Mouse (Mus musculus): ENCODE results near the gene Caskin2. TPM values are rescaled to one million over a fixed set of nuclear protein-coding genes. Genes with fewer than 3 reads are reported as not detected.

Gene Caskin2
- polyA plus RNA-seq, 1 experiment from 2014 or later = 21.5 TPM

DNA sequence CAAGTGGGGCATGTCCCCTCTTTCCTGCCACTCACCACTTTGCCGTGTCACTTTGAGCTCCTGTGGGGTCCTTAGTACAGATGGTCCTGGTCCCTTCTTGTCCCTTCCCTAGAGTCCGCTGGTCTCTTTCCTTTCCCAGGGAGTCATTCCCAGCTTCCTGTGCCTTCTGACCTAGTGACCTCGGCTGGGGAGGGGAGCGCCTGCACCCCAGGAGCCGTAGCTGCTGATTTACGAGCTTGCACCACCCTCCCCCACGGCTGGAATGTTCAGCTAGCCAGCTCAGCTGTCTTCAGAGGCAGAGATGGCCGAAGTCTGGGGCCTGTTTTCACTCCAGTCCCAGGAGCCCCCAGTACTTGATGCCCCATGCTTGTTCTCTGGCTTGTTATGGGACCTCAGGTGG, 19.1 kb upstream of the Caskin2 start:
- no peaks in the 10 kb centered on the region for H3K27me3 ChIP-seq (ENCODE audit: insufficient read depth, low read length)
- H3K9me3 ChIP-seq (ENCODE audit: low read length) = no peaks in the 10 kb centered on the region
- peak overlapping the region; percentile 34 for H3K4me2 ChIP-seq (replicated peaks; ENCODE audit: low read depth, low read length)
- no peak overlapping the region for H3K4me3 ChIP-seq (ENCODE audit: low read length)
- WGBS = 3% methylated on average over 8 of the region's 8 CpGs
- H3K9ac ChIP-seq (replicated peaks; ENCODE audit: low read length) = peak overlapping the region; percentile 41; the same call in 1 of the 2 replicates
- H3K36me3 ChIP-seq (ENCODE audit: insufficient read depth, low read length) = no peaks in the 10 kb centered on the region
- H3K27ac ChIP-seq (ENCODE audit: low read length) = peak overlapping the region; percentile 94
- peak; percentile 57 for ATAC-seq (ENCODE audit: low FRiP score, low TSS enrichment)
- H3K4me1 ChIP-seq (ENCODE audit: insufficient read depth, low read length) = peaks cover 85% of the 10 kb centered on the region

DNA sequence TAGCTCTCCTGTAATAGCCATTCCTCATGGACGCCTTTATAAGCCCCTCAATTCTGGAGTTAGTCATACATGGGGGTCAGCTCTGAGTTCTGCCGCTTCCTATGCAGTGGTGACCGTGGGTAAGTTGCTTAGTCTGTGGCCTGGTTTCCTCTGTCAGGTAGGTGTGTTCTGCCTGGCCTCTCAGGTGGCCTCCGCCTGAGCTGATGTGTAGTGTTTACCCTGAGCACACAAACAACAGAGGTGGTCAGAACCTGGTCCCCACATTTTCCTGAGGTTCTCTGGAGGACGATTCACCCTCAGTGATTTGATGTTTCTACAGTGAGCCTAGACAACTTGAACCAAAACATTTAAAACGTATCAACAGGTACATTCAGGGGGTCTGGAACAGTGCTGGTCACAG, 18.6 kb upstream of the Caskin2 start:
- WGBS = 44% methylated on average over 6 of the region's 6 CpGs
- H3K9ac ChIP-seq (replicated peaks; ENCODE audit: low read length) = peak overlapping the region; percentile 41; the same call in 1 of the 2 replicates
- no peak overlapping the region for H3K4me3 ChIP-seq (ENCODE audit: low read length)
- peak overlapping the region; percentile 94 for H3K27ac ChIP-seq (ENCODE audit: low read length)
- no peaks in the 10 kb centered on the region for H3K36me3 ChIP-seq (ENCODE audit: insufficient read depth, low read length)
- H3K9me3 ChIP-seq (ENCODE audit: low read length) = no peaks in the 10 kb centered on the region
- H3K4me2 ChIP-seq (replicated peaks; ENCODE audit: low read depth, low read length) = peak overlapping the region; percentile 34
- peaks cover 82% of the 10 kb centered on the region for H3K4me1 ChIP-seq (ENCODE audit: insufficient read depth, low read length)
- H3K27me3 ChIP-seq (ENCODE audit: insufficient read depth, low read length) = no peaks in the 10 kb centered on the region
- ATAC-seq (ENCODE audit: low FRiP score, low TSS enrichment) = no peak

DNA sequence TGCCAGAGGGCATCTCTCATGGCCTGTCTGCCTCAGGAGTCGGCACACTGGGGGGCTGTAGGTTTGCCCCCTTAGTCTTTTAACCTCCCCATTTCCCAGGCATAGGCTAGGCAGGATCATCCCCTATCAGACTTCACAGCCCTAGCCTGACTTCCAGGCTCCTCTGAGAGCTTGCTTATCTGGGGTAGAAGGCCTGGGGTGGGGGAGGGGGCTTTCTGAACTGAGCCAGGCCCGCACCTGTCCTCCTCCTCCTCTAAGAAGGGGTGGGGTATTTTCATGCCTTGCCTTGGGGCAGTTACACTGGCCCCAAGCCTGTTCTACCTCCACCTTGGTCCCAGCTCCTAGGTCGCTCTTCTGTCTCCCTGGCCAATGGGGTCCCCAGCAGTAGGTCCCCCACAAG, 18.1 kb upstream of the Caskin2 start:
- no peak for ATAC-seq (ENCODE audit: low FRiP score, low TSS enrichment)
- 42% methylated on average over 3 of the region's 3 CpGs for WGBS
- H3K27me3 ChIP-seq (ENCODE audit: insufficient read depth, low read length) = no peaks in the 10 kb centered on the region
- H3K9me3 ChIP-seq (ENCODE audit: low read length) = no peaks in the 10 kb centered on the region
- peak overlapping the region; percentile 41 for H3K9ac ChIP-seq (replicated peaks; ENCODE audit: low read length)
- no peak overlapping the region for H3K4me3 ChIP-seq (ENCODE audit: low read length)
- peak overlapping the region; percentile 94 for H3K27ac ChIP-seq (ENCODE audit: low read length)
- H3K4me2 ChIP-seq (replicated peaks; ENCODE audit: low read depth, low read length) = peak overlapping the region; percentile 31
- H3K36me3 ChIP-seq (ENCODE audit: insufficient read depth, low read length) = no peaks in the 10 kb centered on the region
- peaks cover 82% of the 10 kb centered on the region for H3K4me1 ChIP-seq (ENCODE audit: insufficient read depth, low read length)

DNA sequence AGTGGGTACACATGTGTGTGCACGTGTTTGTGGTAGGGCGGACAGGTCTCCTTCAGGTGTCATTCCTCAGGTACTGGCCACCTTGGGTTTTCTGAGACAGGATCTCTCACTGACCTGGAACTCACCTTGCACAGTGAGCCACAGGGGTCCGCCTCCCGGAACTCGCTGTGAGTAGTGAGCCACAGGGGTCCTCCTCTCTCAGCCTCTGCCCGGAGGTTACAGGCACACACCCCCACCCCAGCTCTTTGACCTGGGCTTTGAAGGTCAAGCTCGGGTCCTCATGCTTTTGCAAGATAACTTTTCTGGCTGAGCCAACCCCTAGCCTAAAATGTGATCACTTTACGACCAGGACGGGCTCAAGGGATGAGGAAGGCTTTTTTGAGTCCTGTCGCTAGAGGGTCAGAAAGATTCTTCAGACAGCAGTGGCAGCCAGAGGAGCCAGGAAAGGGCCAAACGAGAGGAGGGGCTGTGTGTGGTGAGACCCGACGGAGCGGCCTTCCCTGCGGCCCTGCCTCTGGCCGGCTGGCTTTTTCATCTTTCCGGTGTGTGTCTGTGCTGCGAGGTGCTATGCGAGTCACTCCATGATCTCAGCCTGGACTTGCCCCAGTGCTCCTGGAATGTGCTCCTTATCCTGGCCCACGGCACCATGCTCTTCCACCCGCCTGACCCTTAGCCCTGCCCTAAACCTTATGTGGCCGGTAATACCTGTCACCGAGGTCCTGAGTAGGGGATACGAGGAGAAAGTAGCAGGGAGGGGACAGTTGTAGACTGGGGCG, 17.3 kb upstream of the Caskin2 start:
- WGBS = 23% methylated on average over 25 of the region's 25 CpGs
- Histone ChIP-seq H3K9me3 (ENCODE audit: low read length) (no peaks in the 10 kb centered on the region), H3K27ac (ENCODE audit: low read length) (peak overlapping the region; percentile 94), H3K36me3 (ENCODE audit: insufficient read depth, low read length) (no peaks in the 10 kb centered on the region), H3K27me3 (ENCODE audit: insufficient read depth, low read length) (no peaks in the 10 kb centered on the region), H3K4me2 (replicated peaks; ENCODE audit: low read depth, low read length) (peak overlapping the region; percentile 31), H3K4me1 (ENCODE audit: insufficient read depth, low read length) (peaks cover 77% of the 10 kb centered on the region), H3K9ac (replicated peaks; ENCODE audit: low read length) (peak overlapping the region; percentile 41), H3K4me3 (ENCODE audit: low read length) (no peak overlapping the region)
- peak; percentile 30 for ATAC-seq (ENCODE audit: low FRiP score, low TSS enrichment)

DNA sequence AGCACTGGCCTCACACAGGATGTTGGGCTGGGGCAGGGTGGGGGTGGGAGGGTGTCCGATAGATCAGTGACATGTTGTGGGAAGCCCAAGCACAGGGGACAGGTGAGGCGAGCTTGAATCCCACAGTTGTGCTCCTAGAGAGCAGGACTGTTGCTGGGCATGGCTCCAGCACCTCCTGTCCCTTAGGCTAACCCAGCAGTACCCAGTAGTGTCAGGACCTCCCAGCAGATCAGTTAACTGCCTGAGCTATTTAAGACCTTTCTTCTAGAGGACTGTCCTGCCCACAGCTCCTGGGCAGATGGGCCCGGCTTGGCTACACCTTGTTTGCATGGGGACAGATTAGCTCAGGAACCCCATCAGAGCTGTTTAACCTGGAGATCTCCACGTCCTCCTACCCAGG, 15.6 kb upstream of the Caskin2 start:
- no peak overlapping the region for H3K4me2 ChIP-seq (replicated peaks; ENCODE audit: low read depth, low read length)
- H3K36me3 ChIP-seq (ENCODE audit: insufficient read depth, low read length) = no peaks in the 10 kb centered on the region
- peaks cover 63% of the 10 kb centered on the region for H3K4me1 ChIP-seq (ENCODE audit: insufficient read depth, low read length)
- H3K4me3 ChIP-seq (ENCODE audit: low read length) = no peak overlapping the region
- no peaks in the 10 kb centered on the region for H3K27me3 ChIP-seq (ENCODE audit: insufficient read depth, low read length)
- H3K9me3 ChIP-seq (ENCODE audit: low read length) = no peaks in the 10 kb centered on the region
- 0 out of 2 replicates have a peak overlapping the region, but pooled peaks have one; percentile 17 for H3K9ac ChIP-seq (replicated peaks; ENCODE audit: low read length)
- WGBS = 58% methylated on average over 4 of the region's 4 CpGs
- no peak for ATAC-seq (ENCODE audit: low FRiP score, low TSS enrichment)
- H3K27ac ChIP-seq (ENCODE audit: low read length) = no peak overlapping the region

DNA sequence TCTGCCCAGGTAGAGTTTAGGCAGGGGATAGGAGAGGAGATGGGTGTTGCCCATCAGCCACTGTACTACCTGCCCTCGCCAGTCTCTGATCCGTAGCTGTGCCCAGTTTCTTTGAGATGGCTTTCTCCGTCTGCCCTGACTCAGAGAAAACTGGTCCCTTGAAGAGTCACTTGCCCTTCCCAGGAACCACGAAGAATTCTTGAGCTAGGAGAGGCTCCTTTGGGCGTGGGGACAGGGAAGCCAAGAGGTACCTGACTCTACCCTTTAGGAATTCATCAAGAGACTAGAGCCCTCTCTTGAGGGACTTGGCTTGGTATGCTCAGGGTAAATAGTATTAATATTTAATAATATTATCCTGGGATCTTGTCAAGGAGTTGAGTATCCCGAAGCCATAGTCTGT, 14.2 kb upstream of the Caskin2 start:
- no peaks in the 10 kb centered on the region for H3K27me3 ChIP-seq (ENCODE audit: insufficient read depth, low read length)
- WGBS = 90% methylated on average over 6 of the region's 6 CpGs
- no peak overlapping the region for H3K4me2 ChIP-seq (replicated peaks; ENCODE audit: low read depth, low read length)
- no peaks in the 10 kb centered on the region for H3K9me3 ChIP-seq (ENCODE audit: low read length)
- peaks cover 55% of the 10 kb centered on the region for H3K4me1 ChIP-seq (ENCODE audit: insufficient read depth, low read length)
- ATAC-seq (ENCODE audit: low FRiP score, low TSS enrichment) = no peak
- H3K27ac ChIP-seq (ENCODE audit: low read length) = no peak overlapping the region
- 0 out of 2 replicates have a peak, but pooled peaks cover 4% of the 10 kb centered on the region for H3K36me3 ChIP-seq (ENCODE audit: insufficient read depth, low read length)
- no peak overlapping the region for H3K4me3 ChIP-seq (ENCODE audit: low read length)
- H3K9ac ChIP-seq (replicated peaks; ENCODE audit: low read length) = no peak overlapping the region

DNA sequence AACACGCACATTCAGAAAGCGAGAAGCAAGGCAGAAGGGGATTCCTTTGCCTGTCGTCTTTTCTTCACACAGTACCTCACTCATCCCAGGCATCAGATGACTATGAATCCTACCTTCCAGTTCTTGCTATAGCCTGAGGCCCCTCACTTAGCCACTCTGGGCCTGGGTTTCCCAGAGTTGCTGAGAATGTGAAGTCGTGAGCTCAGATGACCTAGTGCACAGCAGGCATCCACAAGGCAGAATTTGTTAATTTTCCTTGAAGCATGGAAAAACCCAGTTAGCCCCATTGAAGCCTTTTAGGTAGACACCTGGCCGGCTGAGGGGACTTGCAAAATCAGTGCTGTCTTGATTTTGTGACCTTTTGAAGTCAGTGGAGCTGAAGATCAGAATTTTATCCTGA, 13.0 kb upstream of the Caskin2 start:
- Histone ChIP-seq H3K27ac (ENCODE audit: low read length) (no peak overlapping the region), H3K36me3 (ENCODE audit: insufficient read depth, low read length) (0 out of 2 replicates have a peak, but pooled peaks cover 13% of the 10 kb centered on the region), H3K27me3 (ENCODE audit: insufficient read depth, low read length) (no peaks in the 10 kb centered on the region), H3K4me3 (ENCODE audit: low read length) (no peak overlapping the region), H3K9me3 (ENCODE audit: low read length) (no peaks in the 10 kb centered on the region), H3K4me1 (ENCODE audit: insufficient read depth, low read length) (peaks cover 43% of the 10 kb centered on the region), H3K4me2 (replicated peaks; ENCODE audit: low read depth, low read length) (no peak overlapping the region), H3K9ac (replicated peaks; ENCODE audit: low read length) (no peak overlapping the region)
- ATAC-seq (ENCODE audit: low FRiP score, low TSS enrichment) = no peak
- 65% methylated on average over 5 of the region's 5 CpGs for WGBS

DNA sequence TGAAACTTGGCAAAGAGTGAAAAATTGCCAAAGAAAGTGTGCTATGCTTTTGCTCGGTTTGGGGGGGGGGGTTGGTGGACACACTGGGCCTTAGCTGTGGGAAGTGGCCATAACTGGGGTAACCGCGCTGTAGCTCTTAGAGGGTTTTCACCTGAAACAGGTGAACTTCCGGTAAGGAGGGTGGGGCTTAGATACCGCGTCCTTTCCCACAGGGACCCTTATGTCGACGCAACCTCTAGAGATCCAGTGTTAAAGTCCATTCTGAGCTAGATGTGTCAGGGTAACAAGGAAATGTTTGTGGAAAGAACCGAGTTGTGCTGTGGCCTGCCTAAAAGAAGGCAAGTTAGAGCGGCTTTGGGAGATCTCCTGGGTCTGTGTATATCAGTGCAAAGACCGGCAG, 11.4 kb upstream of the Caskin2 start:
- Histone ChIP-seq H3K9me3 (ENCODE audit: low read length) (no peaks in the 10 kb centered on the region), H3K27me3 (ENCODE audit: insufficient read depth, low read length) (no peaks in the 10 kb centered on the region), H3K36me3 (ENCODE audit: insufficient read depth, low read length) (peaks cover 26% of the 10 kb centered on the region), H3K9ac (replicated peaks; ENCODE audit: low read length) (peak overlapping the region; percentile 86), H3K4me2 (replicated peaks; ENCODE audit: low read depth, low read length) (peak overlapping the region; percentile 66), H3K27ac (ENCODE audit: low read length) (peak overlapping the region; percentile 66), H3K4me3 (ENCODE audit: low read length) (peak overlapping the region; percentile 81), H3K4me1 (ENCODE audit: insufficient read depth, low read length) (peaks cover 26% of the 10 kb centered on the region)
- no peak for ATAC-seq (ENCODE audit: low FRiP score, low TSS enrichment)
- 18% methylated on average over 11 of the region's 11 CpGs for WGBS

DNA sequence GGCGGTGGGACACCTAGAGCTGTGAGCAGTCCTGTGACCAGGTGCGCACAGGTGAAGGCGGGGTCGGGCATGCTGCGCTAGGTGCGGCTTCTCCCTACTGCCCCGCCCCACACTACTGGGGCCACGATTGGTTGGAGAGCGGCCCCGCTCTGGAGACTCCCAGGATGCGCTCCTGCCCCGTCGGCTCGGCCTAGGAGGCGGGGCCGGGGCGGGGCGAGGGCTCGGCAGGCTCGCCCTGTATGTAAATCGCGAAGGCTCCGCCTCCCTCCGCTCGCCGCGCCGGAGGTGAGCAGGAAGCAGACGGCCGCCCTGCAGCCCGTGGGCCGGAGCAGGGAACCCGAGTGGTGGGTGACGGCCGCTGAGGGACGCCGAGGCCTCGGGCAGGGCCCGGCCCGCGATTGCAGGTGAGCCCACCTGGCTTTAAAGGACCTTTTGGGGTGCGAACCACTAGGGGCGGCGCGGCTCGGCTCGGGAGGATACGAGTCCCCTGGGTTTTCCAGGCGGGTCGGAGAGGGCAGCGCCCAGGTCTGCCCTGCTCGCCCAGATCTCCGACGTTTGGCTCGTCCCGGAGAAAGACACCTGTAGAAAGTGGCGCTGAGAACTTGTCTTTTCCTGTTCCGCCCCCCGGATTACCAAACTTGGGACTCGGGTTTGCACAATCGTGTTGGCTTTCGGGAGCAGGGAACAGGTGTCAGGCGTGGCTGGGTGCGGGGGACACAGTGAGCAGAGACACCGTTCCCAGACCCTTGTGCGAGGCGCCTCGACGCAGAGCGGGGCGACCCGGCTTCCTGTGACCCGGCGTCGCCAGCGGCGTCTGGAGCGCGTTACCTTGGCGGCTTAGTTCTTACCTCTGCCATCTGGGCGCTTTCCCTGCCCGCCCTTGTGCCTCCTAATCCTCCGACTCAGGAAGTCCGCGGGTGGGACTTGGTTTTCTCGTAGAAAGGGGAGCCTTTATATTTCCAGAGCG, 10.6 kb upstream of the Caskin2 start, which contains the start of gene Llgl2:
Gene Llgl2, plus strand, starts transcription at position 276 of the 967 bp plus-strand sequence.
- H3K36me3 ChIP-seq (ENCODE audit: insufficient read depth, low read length) = peaks cover 26% of the 10 kb centered on the region
- peak; percentile 95 for ATAC-seq (ENCODE audit: low FRiP score, low TSS enrichment)
- no peaks in the 10 kb centered on the region for H3K27me3 ChIP-seq (ENCODE audit: insufficient read depth, low read length)
- H3K9me3 ChIP-seq (ENCODE audit: low read length) = no peaks in the 10 kb centered on the region
- H3K9ac ChIP-seq (replicated peaks; ENCODE audit: low read length) = peak within 1 kb of the TSS; percentile 86
- H3K4me2 ChIP-seq (replicated peaks; ENCODE audit: low read depth, low read length) = peak within 1 kb of the TSS; percentile 66
- peak within 1 kb of the TSS; percentile 66 for H3K27ac ChIP-seq (ENCODE audit: low read length)
- H3K4me1 ChIP-seq (ENCODE audit: insufficient read depth, low read length) = peaks cover 19% of the 10 kb centered on the region
- peak within 1 kb of the TSS; percentile 81 for H3K4me3 ChIP-seq (ENCODE audit: low read length)
- under 1% methylated on average over 87 of the region's 87 CpGs for WGBS
